Mouse (Mus musculus): ENCODE measurements around the gene Pced1b.

DNA sequence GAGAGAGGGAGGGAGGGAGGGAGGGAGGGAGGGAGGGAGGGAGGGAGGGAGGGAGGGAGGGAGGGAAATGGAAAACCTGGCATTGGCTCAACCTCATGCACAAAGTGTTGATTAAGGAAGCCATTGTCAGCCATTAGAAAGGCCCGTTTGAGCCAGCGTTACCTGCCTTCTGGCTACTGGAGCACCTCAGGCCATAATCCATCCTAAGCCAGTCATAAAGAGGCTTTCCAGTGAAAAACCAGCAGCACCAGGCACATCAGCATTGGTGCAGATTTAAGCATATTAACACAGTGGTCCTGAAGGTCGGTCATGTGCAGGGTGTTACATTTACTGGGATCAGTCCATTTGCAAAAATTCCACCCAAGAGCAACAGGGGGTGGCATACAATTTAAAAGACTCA lies 25.9 kb downstream of the Pced1b start:
- TF ChIP-seq CTCF (IDR thresholded peaks at IDR 0.05; ENCODE audit: insufficient read depth, low read length) (no peak), POLR2A (IDR thresholded peaks at IDR 0.05; ENCODE audit: borderline replicate concordance, extremely low read depth, low read depth, low read length) (no peak)
